Mouse (Mus musculus): Measurements from ENCODE around the gene Rnpep.

DNA sequence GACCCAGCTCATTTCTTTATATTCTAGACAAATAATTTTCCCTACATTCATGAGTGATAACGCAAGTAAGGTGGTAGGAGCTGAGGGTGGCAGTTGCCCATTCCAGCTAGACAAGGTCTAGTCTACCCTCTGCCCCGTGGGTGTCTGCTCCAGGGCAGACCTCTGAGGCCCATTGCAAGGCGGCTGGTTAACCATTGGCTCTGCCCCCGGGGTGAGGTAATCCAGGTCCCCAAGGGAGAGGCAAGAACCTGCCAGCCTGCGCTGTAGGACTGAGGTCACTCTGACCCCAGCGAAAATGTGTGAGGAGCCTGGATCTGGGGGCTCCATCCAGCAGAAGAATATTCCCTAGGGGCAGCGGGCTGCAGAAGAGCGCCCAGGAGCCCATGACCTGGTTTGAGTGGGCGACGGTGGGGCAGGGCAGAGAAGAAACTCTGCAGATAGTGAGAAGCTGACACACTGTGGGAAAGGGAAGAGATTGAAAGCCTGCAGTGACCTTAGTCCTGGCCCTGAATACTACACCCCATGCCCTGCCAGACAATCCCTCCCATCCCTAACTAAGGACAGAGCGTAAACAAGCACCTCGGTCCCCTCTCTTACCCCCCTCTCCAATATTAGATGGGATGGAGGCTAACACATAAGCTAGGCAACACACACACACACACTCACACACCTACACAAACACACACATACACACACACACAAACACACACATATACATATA lies 46.6 kb downstream of the Rnpep start:
- no peak for TF ChIP-seq CTCF (IDR thresholded peaks at IDR 0.05; ENCODE audit: low read depth)
- no peak for TF ChIP-seq EP300 (IDR thresholded peaks at IDR 0.05; ENCODE audit: low read depth)
